Mouse (Mus musculus): ENCODE measurements at regions not wholly inside any gene's neighbourhood (a gene's known extent, or its start where the extent isn't known, plus 50 kb on each side); places are given as distances from the start of the nearest gene placed in this dataset.

DNA sequence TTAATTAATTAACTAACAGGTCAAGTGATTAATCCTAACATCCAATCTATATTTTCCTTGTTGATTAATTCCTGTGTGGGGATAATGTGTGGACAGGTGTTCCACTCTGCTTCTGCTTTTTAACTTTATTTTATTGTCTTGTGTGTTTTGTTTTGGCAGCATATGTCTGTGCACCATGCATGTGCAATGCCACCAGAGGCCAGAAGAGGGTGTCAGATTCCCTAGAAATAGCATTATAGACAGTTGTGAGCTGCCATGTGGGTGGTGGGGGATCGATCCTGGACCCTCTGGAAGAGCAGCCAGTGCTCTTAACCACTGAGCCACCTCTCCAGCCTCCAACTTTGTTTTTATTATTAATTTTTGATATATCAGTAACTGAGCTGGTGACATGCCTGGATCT lies 65.6 kb downstream of the En1 start:
- Histone ChIP-seq H3K27ac (ENCODE audit: control insufficient read depth, insufficient read depth, low read depth, low read length, poor library complexity) (no peak overlapping the region), H3K4me1 (ENCODE audit: control insufficient read depth, insufficient read depth, low read length) (no peaks in the 10 kb centered on the region), H3K4me3 (replicated peaks; ENCODE audit: control insufficient read depth, low read depth, low read length) (no peak overlapping the region)
- TF ChIP-seq POLR2A (IDR thresholded peaks at IDR 0.05; ENCODE audit: borderline replicate concordance, control insufficient read depth, low read depth, low read length): no peak
- TF ChIP-seq CTCF (IDR thresholded peaks at IDR 0.05; ENCODE audit: control insufficient read depth, insufficient read depth, low read length): no peak
- WGBS: 54% methylated on average over 1 of the region's 1 CpGs

DNA sequence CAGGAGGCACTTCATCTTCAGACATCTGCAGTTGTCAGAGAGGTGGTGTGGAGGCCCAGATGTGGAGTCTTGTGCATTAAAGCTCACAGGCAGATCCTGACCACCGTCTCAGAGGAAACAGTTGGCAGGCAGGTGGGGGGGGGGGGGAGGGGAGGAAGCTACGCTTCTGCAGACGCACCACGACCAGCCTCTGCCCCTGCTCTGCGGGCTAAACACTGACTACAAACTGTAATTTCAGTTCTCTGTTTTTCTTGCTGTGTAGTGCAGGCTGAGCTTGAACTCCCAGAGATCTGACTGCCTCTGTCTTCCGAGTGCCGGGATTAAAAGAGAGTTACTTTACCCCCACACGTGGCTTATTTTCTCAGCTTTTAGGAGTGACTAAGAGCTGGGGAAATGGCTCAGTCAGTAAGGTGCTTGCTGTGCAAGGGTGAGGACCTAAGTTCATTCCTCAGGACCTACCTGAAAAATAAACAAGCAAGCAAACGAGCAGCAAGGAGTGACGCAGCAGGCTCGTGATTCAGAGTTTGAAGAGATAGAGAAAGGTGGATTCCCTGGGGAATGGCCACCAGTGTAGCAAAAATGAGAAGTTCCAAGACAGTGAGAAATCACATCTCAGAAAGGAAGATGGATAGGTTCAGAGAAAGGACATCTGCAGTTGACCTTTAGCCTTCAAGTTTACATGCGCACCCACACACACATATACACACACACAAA lies 81.5 kb downstream of the En1 start:
- WGBS: 24% methylated on average over 12 of the region's 12 CpGs
- Histone ChIP-seq H3K4me3 (replicated peaks; ENCODE audit: control insufficient read depth, low read depth, low read length) (no peak overlapping the region), H3K27ac (ENCODE audit: control insufficient read depth, insufficient read depth, low read depth, low read length, poor library complexity) (no peak overlapping the region), H3K4me1 (ENCODE audit: control insufficient read depth, insufficient read depth, low read length) (no peaks in the 10 kb centered on the region)
- TF ChIP-seq POLR2A (IDR thresholded peaks at IDR 0.05; ENCODE audit: borderline replicate concordance, control insufficient read depth, low read depth, low read length) (no peak), CTCF (IDR thresholded peaks at IDR 0.05; ENCODE audit: control insufficient read depth, insufficient read depth, low read length) (no peak)

DNA sequence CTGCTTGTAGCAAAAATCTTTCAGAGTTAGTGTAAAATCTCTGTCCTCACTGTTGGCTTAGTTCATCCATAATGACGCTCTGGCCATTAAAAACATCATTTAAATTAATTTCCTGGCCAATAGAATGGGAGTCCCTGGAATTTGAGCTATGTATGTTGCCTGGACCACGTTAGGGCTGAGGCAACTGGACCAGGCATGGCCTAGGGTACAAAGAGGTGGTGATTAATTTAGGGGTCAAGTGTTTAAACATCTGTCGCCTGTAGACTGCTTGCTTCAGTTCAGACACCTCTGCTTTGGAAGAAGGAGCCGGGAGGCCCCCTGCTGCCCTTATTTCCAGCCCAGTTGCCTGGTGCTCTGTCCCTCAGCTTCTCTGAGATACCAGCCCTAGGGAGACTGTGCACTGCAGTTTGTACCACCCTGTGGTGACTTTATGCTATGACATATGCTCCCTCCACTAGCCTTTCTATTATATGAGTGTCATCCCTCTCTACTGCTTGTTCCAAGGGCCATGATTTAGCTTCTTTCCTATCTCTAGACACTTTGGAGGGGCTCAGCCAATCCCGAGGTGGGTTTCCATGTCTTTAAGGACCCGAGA lies 83.5 kb downstream of the En1 start:
- H3K27ac ChIP-seq (ENCODE audit: control insufficient read depth, insufficient read depth, low read depth, low read length, poor library complexity): no peak overlapping the region
- WGBS: 63% methylated on average over 6 of the region's 6 CpGs
- TF ChIP-seq POLR2A (IDR thresholded peaks at IDR 0.05; ENCODE audit: borderline replicate concordance, control insufficient read depth, low read depth, low read length): no peak
- no peak for TF ChIP-seq CTCF (IDR thresholded peaks at IDR 0.05; ENCODE audit: control insufficient read depth, insufficient read depth, low read length)
- H3K4me3 ChIP-seq (replicated peaks; ENCODE audit: control insufficient read depth, low read depth, low read length): no peak overlapping the region
- no peaks in the 10 kb centered on the region for H3K4me1 ChIP-seq (ENCODE audit: control insufficient read depth, insufficient read depth, low read length)

DNA sequence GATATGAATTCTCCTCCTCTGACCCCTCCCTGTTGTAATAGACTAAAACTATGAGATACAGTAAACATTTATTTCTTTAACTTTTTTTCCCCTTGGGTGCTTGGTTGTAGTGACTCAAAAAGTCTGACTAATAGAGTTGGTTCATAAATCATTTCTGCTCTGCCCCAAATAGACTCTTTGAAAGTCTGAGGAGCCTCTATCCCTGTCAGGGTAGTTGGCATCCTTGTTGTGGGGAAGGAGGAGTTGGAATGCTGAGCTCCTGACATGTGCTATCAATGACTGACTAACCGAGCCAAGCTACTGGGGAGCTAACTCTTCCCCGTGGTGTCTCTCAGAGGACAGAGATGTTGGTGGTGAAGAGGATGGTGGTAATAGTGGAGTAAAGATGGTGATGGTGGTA lies 89.4 kb downstream of the En1 start:
- Histone ChIP-seq H3K4me1 (ENCODE audit: control insufficient read depth, insufficient read depth, low read length) (no peaks in the 10 kb centered on the region), H3K4me3 (replicated peaks; ENCODE audit: control insufficient read depth, low read depth, low read length) (no peak overlapping the region), H3K27ac (ENCODE audit: control insufficient read depth, insufficient read depth, low read depth, low read length, poor library complexity) (no peak overlapping the region)
- WGBS: 68% methylated on average over 2 of the region's 2 CpGs
- TF ChIP-seq POLR2A (IDR thresholded peaks at IDR 0.05; ENCODE audit: borderline replicate concordance, control insufficient read depth, low read depth, low read length) (no peak), CTCF (IDR thresholded peaks at IDR 0.05; ENCODE audit: control insufficient read depth, insufficient read depth, low read length) (no peak)

DNA sequence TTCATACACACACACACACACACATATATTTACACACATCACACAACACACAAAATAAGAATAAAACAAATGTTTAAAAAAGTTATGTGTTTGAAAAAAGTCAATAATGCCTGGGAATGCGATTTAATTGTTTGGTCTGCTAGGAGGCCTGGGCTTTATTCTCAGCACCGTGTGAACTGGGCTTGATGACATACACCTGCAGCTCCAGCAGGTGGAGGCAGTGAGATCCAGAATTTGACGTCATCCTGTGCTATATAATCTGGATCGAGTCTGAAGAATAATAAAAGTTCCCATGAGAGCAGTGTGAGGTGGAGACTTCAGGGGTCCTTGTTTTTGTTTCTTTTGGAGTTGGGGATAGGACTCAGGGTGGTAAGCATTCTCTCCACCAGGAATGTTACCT lies 96.0 kb downstream of the En1 start:
- WGBS: 69% methylated on average over 4 of the region's 4 CpGs
- TF ChIP-seq POLR2A (IDR thresholded peaks at IDR 0.05; ENCODE audit: borderline replicate concordance, control insufficient read depth, low read depth, low read length) (no peak), CTCF (IDR thresholded peaks at IDR 0.05; ENCODE audit: control insufficient read depth, insufficient read depth, low read length) (no peak)
- no peaks in the 10 kb centered on the region for H3K4me1 ChIP-seq (ENCODE audit: control insufficient read depth, insufficient read depth, low read length)

DNA sequence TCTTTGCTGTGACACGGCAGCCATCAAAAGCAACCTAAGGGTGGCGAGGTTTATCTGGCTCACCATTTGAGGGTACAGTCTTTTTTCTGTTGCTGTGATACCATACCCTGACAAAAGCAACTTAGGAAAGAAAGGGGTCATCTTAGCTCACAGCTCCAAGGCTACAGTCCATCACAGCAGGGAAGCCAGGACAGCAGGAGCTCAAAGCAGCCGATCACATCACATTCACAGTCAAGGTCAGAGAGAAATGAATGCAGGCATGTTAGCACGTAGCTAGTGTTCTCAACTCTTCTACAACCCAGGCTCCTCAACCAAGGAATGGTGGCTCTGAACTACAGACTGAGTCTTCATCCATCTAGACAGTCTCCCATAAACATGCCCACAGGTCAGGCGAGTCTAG lies 102.0 kb downstream of the En1 start:
- no peak overlapping the region for H3K27ac ChIP-seq (ENCODE audit: control insufficient read depth, insufficient read depth, low read depth, low read length, poor library complexity)
- WGBS: 79% methylated on average over 5 of the region's 5 CpGs
- no peak for TF ChIP-seq CTCF (IDR thresholded peaks at IDR 0.05; ENCODE audit: control insufficient read depth, insufficient read depth, low read length)
- no peak for TF ChIP-seq POLR2A (IDR thresholded peaks at IDR 0.05; ENCODE audit: borderline replicate concordance, control insufficient read depth, low read depth, low read length)
- H3K4me1 ChIP-seq (ENCODE audit: control insufficient read depth, insufficient read depth, low read length): no peaks in the 10 kb centered on the region
- no peak overlapping the region for H3K4me3 ChIP-seq (replicated peaks; ENCODE audit: control insufficient read depth, low read depth, low read length)

More for the DNA sequence above, 96.0 kb downstream of the En1 start:
- Histone ChIP-seq H3K27ac (ENCODE audit: control insufficient read depth, insufficient read depth, low read depth, low read length, poor library complexity) (no peak overlapping the region), H3K4me3 (replicated peaks; ENCODE audit: control insufficient read depth, low read depth, low read length) (no peak overlapping the region)

DNA sequence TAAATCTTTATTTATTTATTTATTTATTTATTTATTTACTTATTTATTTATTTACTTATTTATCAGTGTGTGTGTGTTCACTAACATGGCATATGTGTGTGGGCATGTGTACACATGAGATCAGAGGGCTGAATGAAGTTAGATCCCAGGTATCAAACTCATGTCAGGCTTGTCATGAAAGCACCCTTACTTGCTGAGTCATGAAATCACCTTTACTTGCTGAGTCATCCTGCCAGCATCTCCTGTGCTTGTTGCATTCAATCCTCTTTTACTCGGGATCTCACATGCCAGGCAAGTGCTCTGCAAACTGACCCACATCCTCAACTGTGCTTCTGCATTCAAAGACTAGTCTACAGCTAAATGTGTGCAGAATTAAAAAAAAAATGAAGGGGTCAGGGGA lies 103.8 kb downstream of the En1 start:
- 35% methylated on average over 1 of the region's 1 CpGs for WGBS
- Histone ChIP-seq H3K4me3 (replicated peaks; ENCODE audit: control insufficient read depth, low read depth, low read length) (no peak overlapping the region), H3K4me1 (ENCODE audit: control insufficient read depth, insufficient read depth, low read length) (no peaks in the 10 kb centered on the region), H3K27ac (ENCODE audit: control insufficient read depth, insufficient read depth, low read depth, low read length, poor library complexity) (no peak overlapping the region)
- no peak for TF ChIP-seq POLR2A (IDR thresholded peaks at IDR 0.05; ENCODE audit: borderline replicate concordance, control insufficient read depth, low read depth, low read length)
- TF ChIP-seq CTCF (IDR thresholded peaks at IDR 0.05; ENCODE audit: control insufficient read depth, insufficient read depth, low read length): no peak

DNA sequence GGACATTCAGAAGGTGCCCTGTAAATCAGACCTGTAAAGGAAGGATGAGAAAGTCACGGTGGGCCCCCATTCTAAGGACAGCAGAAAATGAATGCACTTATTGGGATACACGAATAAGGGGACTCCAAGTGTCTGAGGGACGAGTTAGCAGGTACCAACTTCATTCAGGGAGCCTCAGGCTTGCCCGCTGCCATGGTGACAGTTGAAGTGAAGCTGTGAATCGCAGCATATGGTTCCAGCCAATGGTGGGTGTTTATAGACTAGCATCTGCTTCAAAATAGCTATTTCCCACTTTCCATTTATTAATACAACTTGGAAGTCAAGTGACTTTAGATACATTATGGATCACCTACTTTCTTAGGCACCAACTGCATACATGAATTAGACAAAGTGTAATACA lies 106.3 kb downstream of the En1 start:
- no peak for TF ChIP-seq CTCF (IDR thresholded peaks at IDR 0.05; ENCODE audit: control insufficient read depth, insufficient read depth, low read length)
- no peak for TF ChIP-seq POLR2A (IDR thresholded peaks at IDR 0.05; ENCODE audit: borderline replicate concordance, control insufficient read depth, low read depth, low read length)
- Histone ChIP-seq H3K4me1 (ENCODE audit: control insufficient read depth, insufficient read depth, low read length) (no peaks in the 10 kb centered on the region), H3K4me3 (replicated peaks; ENCODE audit: control insufficient read depth, low read depth, low read length) (no peak overlapping the region), H3K27ac (ENCODE audit: control insufficient read depth, insufficient read depth, low read depth, low read length, poor library complexity) (no peak overlapping the region)
- 52% methylated on average over 5 of the region's 5 CpGs for WGBS

Data from bone marrow, adult 2 months (tissue).